ENCODE assay signal across 9 mouse cellular contexts in genomic region chr11:120269498-120270104, GRCm38 (mm10). TPM values are rescaled to one million over a fixed set of nuclear protein-coding genes. Genes with fewer than 3 reads are reported as not detected.
A peak's percentile ranks its signal among the peaks of the same experiment; 100 is the strongest.
DNase-seq lines count a peak whose midpoint lies in the region; ATAC-seq lines count a peak whose summit lies in the region.
"Had no signal": no experiment of that assay in that cellular context is flagged by ENCODE, and none has a peak within 500 bp of the region (broad histone marks: within the 10 kb centered on the region; RNA-seq: fewer than 3 reads in every experiment).

No protein-coding gene starts in this region.

- H3K9ac ChIP-seq in intestine, embryonic 16.5 days (ENCODE audit: low read depth, low read length): no peak overlapping the region
- H3K9ac ChIP-seq: neural tube, embryonic 13.5 days had no signal

- peak; percentile 14 to 38 for DNase-seq in frontal cortex, adult 2 months (ENCODE audit: extremely low spot score in 1 of 2, low spot score in 1 of 2)
- DNase-seq in frontal cortex, postnatal 25 days (ENCODE audit: low spot score in 2 of 2): no peak
- DNase-seq in 3134 (ENCODE audit: extremely low read depth, insufficient read length, low spot score): peak; percentile 55
- no peak for DNase-seq in forebrain, embryonic 10.5 days (ENCODE audit: extremely low spot score, low spot score)
- DNase-seq in thymus, postnatal 36 days: no peak
- no peak for DNase-seq in c-Kit-positive CD71-positive TER-119-positive erythroid progenitor cells, embryonic 14.5 days (ENCODE audit: low spot score)

- peaks cover 62% of the 10 kb centered on the region for H3K4me1 ChIP-seq in forebrain, embryonic 10.5 days
- H3K4me1 ChIP-seq in intestine, embryonic 16.5 days (ENCODE audit: control insufficient read depth, insufficient read depth, low read length): peaks cover 31% of the 10 kb centered on the region

- H3K36me3 ChIP-seq in forebrain, embryonic 10.5 days (replicated peaks): peaks cover 100% of the 10 kb centered on the region
- H3K36me3 ChIP-seq in intestine, embryonic 16.5 days (ENCODE audit: control insufficient read depth, insufficient read depth, low read length): peaks cover 15% of the 10 kb centered on the region

- H3K27me3 ChIP-seq in forebrain, embryonic 10.5 days (ENCODE audit: poor library complexity, severe bottlenecking): no peaks in the 10 kb centered on the region
- H3K27me3 ChIP-seq in intestine, embryonic 16.5 days (replicated peaks; ENCODE audit: control insufficient read depth, insufficient read depth, low read length): no peaks in the 10 kb centered on the region

- peak; percentile 26; the same call in 1 of the 2 replicates for ATAC-seq in intestine, embryonic 16.5 days
- peak; percentile 23; the same call in 1 of the 2 replicates for ATAC-seq in megakaryocyte-erythroid progenitor cell, adult 5-6 weeks (replicated peaks; ENCODE audit: low FRiP score, low TSS enrichment, poor library complexity, severe bottlenecking)

- no peaks in the 10 kb centered on the region for H3K9me3 ChIP-seq in forebrain, embryonic 10.5 days
- no peaks in the 10 kb centered on the region for H3K9me3 ChIP-seq in intestine, embryonic 16.5 days (ENCODE audit: control insufficient read depth, low read length)
- H3K9me3 ChIP-seq: neural tube, embryonic 13.5 days had no signal

- no peak overlapping the region for H3K4me2 ChIP-seq in intestine, embryonic 16.5 days (ENCODE audit: low read depth, low read length)
- H3K4me2 ChIP-seq: neural tube, embryonic 13.5 days had no signal

- no peak overlapping the region for H3K4me3 ChIP-seq in forebrain, embryonic 10.5 days
- no peak overlapping the region for H3K4me3 ChIP-seq in intestine, embryonic 16.5 days (ENCODE audit: low read length)
- H3K4me3 ChIP-seq: neural tube, embryonic 13.5 days had no signal

- H3K27ac ChIP-seq in forebrain, embryonic 10.5 days: peak overlapping the region; percentile 31
- H3K27ac ChIP-seq in intestine, embryonic 16.5 days (ENCODE audit: low read length): no peak overlapping the region
- H3K27ac ChIP-seq: neural tube, embryonic 13.5 days had no signal

- WGBS in forebrain, embryonic 10.5 days: 62% methylated on average over 8 of the region's 8 CpGs
- 72% methylated on average over 8 of the region's 8 CpGs for WGBS in intestine, embryonic 16.5 days

RNA-seq across cellular contexts. Expression of gene Bahcc1, which starts 36.9 kb away (rescaled TPM):
- polyA plus RNA-seq in frontal cortex, adult 2 months (2012; rRNA removed): 16.9 and 17.2 TPM in 2 replicates
- 13.7 and 16.1 TPM in 2 replicates for polyA plus RNA-seq in forebrain, embryonic 10.5 days (2016; fragmentation: Nextera tagmentation; extraction: Ambion mirVana)
- 4.9 and 5.7 TPM in 2 replicates for polyA plus RNA-seq in intestine, embryonic 16.5 days (2015; fragmentation: Nextera tagmentation; extraction: Ambion mirVana)
- total RNA-seq in megakaryocyte-erythroid progenitor cell, adult 5-6 weeks (2014; fragmentation: Nextera tagmentation): 25.6 and 30.1 TPM in 2 replicates
- total RNA-seq in megakaryocyte-erythroid progenitor cell, adult 5-6 weeks (2017): 6.7 and 7.0 TPM in 2 replicates

Comparison
In these comparisons a context has a peak if more than half of its experiments do, and no peak if none do; other contexts are left out.
1. DNase-seq: peak in frontal cortex, adult 2 months (2 of 2) and 3134 (single experiment); none in frontal cortex, postnatal 25 days (0 of 2), forebrain, embryonic 10.5 days (single experiment), thymus, postnatal 36 days (0 of 2) and c-Kit-positive CD71-positive TER-119-positive erythroid progenitor cells, embryonic 14.5 days (single experiment).